Mouse (Mus musculus) ES-E14 (cell line): Measurements from ENCODE around the gene Kank4. TPM values are rescaled to one million over a fixed set of nuclear protein-coding genes. Genes with fewer than 3 reads are reported as not detected.

ENCODE experiments used
- DNase-seq: peaks from one replicate; pipeline ENCODE4 v3.0.0-alpha.2; 2013; ENCODE audit warnings: low read depth, low spot score
- H3K27ac ChIP-seq: 2 replicates; pipeline ENCODE4 v1.5.1; 2012; ENCODE audit warnings: low read depth, mild to moderate bottlenecking, low read length, moderate library complexity, mixed read lengths; ENCODE audit not compliant: poor library complexity, insufficient read depth, severe bottlenecking
- H3K36me3 ChIP-seq: 2 replicates; pipeline ENCODE4 v1.6.1; 2012; ENCODE audit warnings: mild to moderate bottlenecking, low read length, moderate library complexity, mixed read lengths; ENCODE audit not compliant: control insufficient read depth, poor library complexity, insufficient read depth, severe bottlenecking
- H3K4me1 ChIP-seq, 2 experiments: fragments of 150-350 bp in 1 of 2; sonication (generic) in 1 of 2; 2 replicates each; pipeline ENCODE4 v1.6.1; 2012; ENCODE audit warnings: low read length in 2 of 2, mild to moderate bottlenecking in 1 of 2, mixed read lengths in 1 of 2; ENCODE audit not compliant: control insufficient read depth in 2 of 2, insufficient read depth in 2 of 2, poor library complexity in 1 of 2
- H3K4me3 ChIP-seq, 2 experiments: fragments of 150-350 bp in 1 of 2; sonication (generic) in 1 of 2; 2 replicates each; pipeline ENCODE4 v1.5.1; 2012; ENCODE audit warnings: low read length in 2 of 2, low read depth in 1 of 2, mild to moderate bottlenecking in 1 of 2, mixed read lengths in 1 of 2; ENCODE audit not compliant: insufficient read depth in 1 of 2, poor library complexity in 1 of 2, severe bottlenecking in 1 of 2
- H3K9ac ChIP-seq: 2 replicates; pipeline ENCODE4 v1.6.1; 2012; ENCODE audit warnings: low read depth, mild to moderate bottlenecking, low read length, mixed read lengths; ENCODE audit not compliant: poor library complexity, insufficient read depth, severe bottlenecking
- H3K9me3 ChIP-seq: fragments of 150-350 bp; sonication (generic); 2 replicates; pipeline ENCODE4 v1.6.1; 2012; ENCODE audit warnings: low read depth, mild to moderate bottlenecking, low read length; ENCODE audit not compliant: control insufficient read depth, insufficient read depth
- CHD2 ChIP-seq: IDR thresholded peaks from 2 replicates; pipeline ENCODE4 v1.6.1; 2014; ENCODE audit warnings: mild to moderate bottlenecking, low read depth, low read length, inconsistent platforms
- HCFC1 ChIP-seq: IDR thresholded peaks from 2 replicates; pipeline ENCODE4 v1.6.1; 2012; ENCODE audit warnings: low read length, inconsistent platforms, borderline replicate concordance; ENCODE audit not compliant: insufficient read depth
- MAFK ChIP-seq: IDR thresholded peaks from 2 replicates; pipeline ENCODE4 v1.6.1; 2014; ENCODE audit warnings: mild to moderate bottlenecking, low read depth, low read length, inconsistent platforms; ENCODE audit not compliant: insufficient read depth
- ZC3H11A ChIP-seq: IDR thresholded peaks from 2 replicates; pipeline ENCODE4 v1.6.1; 2012; ENCODE audit warnings: low read depth, mild to moderate bottlenecking, inconsistent platforms, low read length, borderline replicate concordance
- ZNF384 ChIP-seq: IDR thresholded peaks from 2 replicates; pipeline ENCODE4 v1.6.1; 2012; ENCODE audit warnings: low read depth, low read length, inconsistent platforms
- in situ Hi-C, 2 experiments: fragments of 600-800 bp; cut with MboI; formaldehyde crosslinking; loops; one replicate each; pipeline ENCODE4 v1.15.1; 2025; ENCODE audit warnings: low sequenced_read_pairs in 2 of 2, inconsistent platforms in 1 of 2; ENCODE audit not compliant: unreplicated experiment in 2 of 2
- total RNA-seq: library from RNA; depleted of rRNA; stranded (reverse); fragments of 300-350 nt; gene quantifications from 2 replicates; pipeline ENCODE4 v1.2.3, GENCODE M21; 2012

The Kank4 gene
- total RNA-seq, 1 experiment, result 5.4 TPM

GRCm38 (mm10) chr4:98785851-98786250 lies 31.5 kb downstream of the Kank4 start:
- H3K4me3 ChIP-seq, result peak overlapping the region in 1 of 2 experiments; percentile 3; a peak in 1 of 4 replicates
- no peak for DNase-seq
- no peaks in the 10 kb centered on the region for H3K36me3 ChIP-seq
- H3K9me3 ChIP-seq, result no peaks in the 10 kb centered on the region
- H3K4me1 ChIP-seq, result peaks cover 9 to 21% of the 10 kb centered on the region in 2 experiments
- no peak overlapping the region for H3K9ac ChIP-seq
- TF ChIP-seq ZNF384, result no peak
- TF ChIP-seq CHD2, result no peak
- in situ Hi-C loops, result no loop called here
- H3K27ac ChIP-seq, result no peak overlapping the region

GRCm38 (mm10) chr4:98778219-98778618 lies 39.1 kb downstream of the Kank4 start:
- no peak overlapping the region for H3K9ac ChIP-seq
- H3K4me1 ChIP-seq, result peaks cover 3 to 12% of the 10 kb centered on the region in 2 experiments; a peak in 3 of 4 replicates
- TF ChIP-seq ZC3H11A, result no peak
- TF ChIP-seq CHD2, result no peak
- no peak for TF ChIP-seq MAFK
- TF ChIP-seq ZNF384, result no peak
- no peak for TF ChIP-seq HCFC1
- in situ Hi-C loops, result no loop called here
- no peak overlapping the region for H3K27ac ChIP-seq
- H3K36me3 ChIP-seq, result no peaks in the 10 kb centered on the region
- H3K4me3 ChIP-seq, result peak overlapping the region in 1 of 2 experiments; percentile 24; a peak in 1 of 4 replicates
- no peaks in the 10 kb centered on the region for H3K9me3 ChIP-seq
- DNase-seq, result no peak

GRCm38 (mm10) chr4:98777464-98777863 lies 39.9 kb downstream of the Kank4 start:
- no peak for DNase-seq
- in situ Hi-C loops, result no loop called here
- no peaks in the 10 kb centered on the region for H3K9me3 ChIP-seq
- H3K4me1 ChIP-seq, result peaks cover 3 to 12% of the 10 kb centered on the region in 2 experiments; a peak in 2 of 4 replicates
- no peak for TF ChIP-seq ZC3H11A
- no peak for TF ChIP-seq CHD2
- TF ChIP-seq ZNF384, result no peak
- TF ChIP-seq MAFK, result no peak
- TF ChIP-seq HCFC1, result no peak
- no peaks in the 10 kb centered on the region for H3K36me3 ChIP-seq
- H3K4me3 ChIP-seq, result no peak overlapping the region
- H3K27ac ChIP-seq, result no peak overlapping the region
- H3K9ac ChIP-seq, result no peak overlapping the region

GRCm38 (mm10) chr4:98776721-98777427 lies 40.5 kb downstream of the Kank4 start:
- TF ChIP-seq MAFK (no peak), HCFC1 (no peak), ZNF384 (no peak), CHD2 (no peak), ZC3H11A (no peak)
- H3K9ac ChIP-seq, result no peak overlapping the region
- H3K36me3 ChIP-seq, result no peaks in the 10 kb centered on the region
- H3K4me1 ChIP-seq, result peaks cover 3 to 12% of the 10 kb centered on the region in 2 experiments; a peak in 2 of 4 replicates
- no peak for DNase-seq
- in situ Hi-C loops, result no loop called here
- no peaks in the 10 kb centered on the region for H3K9me3 ChIP-seq
- no peak overlapping the region for H3K4me3 ChIP-seq
- H3K27ac ChIP-seq, result no peak overlapping the region
